Mouse (Mus musculus) E14TG2a.4 (cell line): ENCODE data around the gene Cchcr1.

Experiments
- CTCF ChIP-seq: conservative IDR thresholded peaks from 2 replicates; pipeline ENCODE4 v1.5.1; 2014; ENCODE audit warnings: low read length
- NANOG ChIP-seq: IDR thresholded peaks from 2 replicates; pipeline ENCODE4 v1.6.1; 2014; ENCODE audit warnings: borderline replicate concordance, low read length, mixed read lengths

- TF ChIP-seq CTCF, result no peak
- no peak for TF ChIP-seq NANOG
Measured at GRCm38 (mm10) chr17:35550871-35551270, 34.0 kb downstream of the Cchcr1 start.
